14 mouse cellular contexts compared by ENCODE assay signal in genomic region chr13:116940761-116941160, GRCm38 (mm10).
"Had no signal": no experiment of that assay in that cellular context is flagged by ENCODE, and none has a peak within 500 bp of the region (broad histone marks: within the 10 kb centered on the region; RNA-seq: fewer than 3 reads in every experiment).

No protein-coding gene starts in this region.

- H3K9me3 ChIP-seq: hindbrain, embryonic 12.5 days; intestine, embryonic 15.5 days; limb, embryonic 15.5 days; liver, embryonic 12.5 days; midbrain, embryonic 12.5 days had no signal

- H3K9ac ChIP-seq: hindbrain, embryonic 12.5 days; intestine, embryonic 15.5 days; limb, embryonic 15.5 days; liver, embryonic 12.5 days; lung, embryonic 14.5 days; midbrain, embryonic 12.5 days had no signal

- H3K27ac ChIP-seq: hindbrain, embryonic 12.5 days; intestine, embryonic 15.5 days; left cerebral cortex, adult 2 months; limb, embryonic 15.5 days; liver, embryonic 12.5 days; macrophage; midbrain, embryonic 12.5 days had no signal

- H3K36me3 ChIP-seq: hindbrain, embryonic 12.5 days; intestine, embryonic 15.5 days; limb, embryonic 15.5 days; liver, embryonic 12.5 days; midbrain, embryonic 12.5 days had no signal

- ATAC-seq: intestine, embryonic 15.5 days; liver, embryonic 12.5 days had no signal

- H3K4me1 ChIP-seq: intestine, embryonic 15.5 days; liver, embryonic 12.5 days; megakaryocyte, embryonic 14.5 days had no signal

- H3K4me3 ChIP-seq: hindbrain, embryonic 12.5 days; intestine, embryonic 15.5 days; left cerebral cortex, adult 2 months; limb, embryonic 15.5 days; liver, embryonic 12.5 days; megakaryocyte, embryonic 14.5 days; midbrain, embryonic 12.5 days had no signal

- DNase-seq: lung, embryonic 14.5 days; lung, postnatal 10 days; right cerebral cortex, adult 18-20 months; right cerebral cortex, postnatal 25 days; thymus, adult 18-20 months; thymus, postnatal 14 days had no signal

- H3K4me2 ChIP-seq: hindbrain, embryonic 12.5 days; intestine, embryonic 15.5 days; limb, embryonic 15.5 days; liver, embryonic 12.5 days; lung, embryonic 14.5 days; midbrain, embryonic 12.5 days had no signal

- H3K27me3 ChIP-seq: hindbrain, embryonic 12.5 days; intestine, embryonic 15.5 days; limb, embryonic 15.5 days; liver, embryonic 12.5 days; megakaryocyte, embryonic 14.5 days; midbrain, embryonic 12.5 days had no signal
